Mouse (Mus musculus): ENCODE measurements around the gene Iqsec1. TPM values are rescaled to one million over a fixed set of nuclear protein-coding genes. Genes with fewer than 3 reads are reported as not detected.
A peak's percentile ranks its signal among the peaks of the same experiment; 100 is the strongest.
"Not testable (repeated sequence)": the region's sequence is repeated elsewhere in the genome, so short reads cannot be mapped to it uniquely, and the experiment has no call there.

The Iqsec1 gene
- polyA plus RNA-seq, 1 experiment from 2014 or later: 5.1 TPM

GRCm38 (mm10) chr6:90635081-90635480 is 353.4 kb downstream of the Iqsec1 start:
- WGBS: 44% methylated on average over 4 of the region's 4 CpGs
- H3K27ac ChIP-seq (replicated peaks): no peak overlapping the region
- no peaks in the 10 kb centered on the region for H3K27me3 ChIP-seq (ENCODE audit: control insufficient read depth, insufficient read depth, low read length)
- no peak overlapping the region for H3K4me2 ChIP-seq (replicated peaks; ENCODE audit: low read depth)
- no peak overlapping the region for H3K4me3 ChIP-seq (ENCODE audit: low read depth, low read length)
- no peaks in the 10 kb centered on the region for H3K36me3 ChIP-seq (ENCODE audit: control insufficient read depth, insufficient read depth, low read length)
- H3K4me1 ChIP-seq (replicated peaks; ENCODE audit: control insufficient read depth, insufficient read depth): no peaks in the 10 kb centered on the region
- ATAC-seq (ENCODE audit: low FRiP score, low TSS enrichment) (no peak), DNase-seq (ENCODE audit: low spot score) (no peak)
- no peak overlapping the region for H3K9ac ChIP-seq (ENCODE audit: low read length)
- no peak for TF ChIP-seq CTCF (IDR thresholded peaks at IDR 0.05; ENCODE audit: low read depth)
- TF ChIP-seq EP300 (optimal IDR thresholded peaks at IDR 0.05): no peak
- H3K9me3 ChIP-seq (ENCODE audit: control insufficient read depth, low read length): no peaks in the 10 kb centered on the region

GRCm38 (mm10) chr6:90632526-90632925 is 356.0 kb downstream of the Iqsec1 start:
- H3K4me2 ChIP-seq (replicated peaks; ENCODE audit: low read depth); H3K27me3 ChIP-seq (ENCODE audit: control insufficient read depth, insufficient read depth, low read length); DNase-seq (ENCODE audit: low spot score); H3K4me1 ChIP-seq (replicated peaks; ENCODE audit: control insufficient read depth, insufficient read depth); H3K27ac ChIP-seq (replicated peaks); H3K9ac ChIP-seq (ENCODE audit: low read length); ATAC-seq (ENCODE audit: low FRiP score, low TSS enrichment); H3K9me3 ChIP-seq (ENCODE audit: control insufficient read depth, low read length); H3K36me3 ChIP-seq (ENCODE audit: control insufficient read depth, insufficient read depth, low read length); H3K4me3 ChIP-seq (ENCODE audit: low read depth, low read length): not testable (repeated sequence)
- TF ChIP-seq CTCF (IDR thresholded peaks at IDR 0.05; ENCODE audit: low read depth): peak; percentile 62
- WGBS: 81% methylated on average over 3 of the region's 3 CpGs

GRCm38 (mm10) chr6:90630427-90630826 is 358.1 kb downstream of the Iqsec1 start:
- Histone ChIP-seq H3K27me3 (ENCODE audit: control insufficient read depth, insufficient read depth, low read length) (no peaks in the 10 kb centered on the region), H3K9ac (ENCODE audit: low read length) (no peak overlapping the region), H3K4me2 (replicated peaks; ENCODE audit: low read depth) (no peak overlapping the region), H3K36me3 (ENCODE audit: control insufficient read depth, insufficient read depth, low read length) (no peaks in the 10 kb centered on the region), H3K27ac (replicated peaks) (no peak overlapping the region), H3K4me3 (ENCODE audit: low read depth, low read length) (no peak overlapping the region), H3K9me3 (ENCODE audit: control insufficient read depth, low read length) (no peaks in the 10 kb centered on the region), H3K4me1 (replicated peaks; ENCODE audit: control insufficient read depth, insufficient read depth) (no peaks in the 10 kb centered on the region)
- TF ChIP-seq CTCF (IDR thresholded peaks at IDR 0.05; ENCODE audit: low read depth) (no peak), EP300 (optimal IDR thresholded peaks at IDR 0.05) (no peak)
- WGBS: 89% methylated on average over 7 of the region's 7 CpGs
- ATAC-seq (ENCODE audit: low FRiP score, low TSS enrichment) (no peak), DNase-seq (ENCODE audit: low spot score) (no peak)

DNA sequence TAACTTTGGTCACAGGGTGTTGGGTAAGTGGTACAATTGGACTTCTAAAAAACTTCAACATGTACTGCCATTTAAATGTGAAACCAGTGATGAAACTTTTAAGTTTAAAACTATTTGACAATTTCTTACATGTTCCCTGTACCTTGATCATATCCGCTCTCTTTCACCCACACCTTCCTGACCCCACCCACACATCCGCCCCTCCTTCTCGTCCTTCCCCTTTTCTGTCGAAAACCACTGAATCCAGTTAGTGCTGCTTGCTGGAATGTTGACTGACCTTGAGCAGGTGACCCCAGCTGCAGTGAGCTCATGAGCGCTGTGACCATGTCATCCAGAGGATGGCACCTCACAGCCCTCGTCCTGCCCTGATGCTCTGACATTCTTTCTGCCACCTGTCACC is 359.0 kb downstream of the Iqsec1 start:
- TF ChIP-seq EP300 (optimal IDR thresholded peaks at IDR 0.05) (no peak), CTCF (IDR thresholded peaks at IDR 0.05; ENCODE audit: low read depth) (no peak)
- Histone ChIP-seq H3K27me3 (ENCODE audit: control insufficient read depth, insufficient read depth, low read length) (no peaks in the 10 kb centered on the region), H3K9me3 (ENCODE audit: control insufficient read depth, low read length) (no peaks in the 10 kb centered on the region), H3K4me1 (replicated peaks; ENCODE audit: control insufficient read depth, insufficient read depth) (no peaks in the 10 kb centered on the region; the same call in 1 of the 2 replicates), H3K36me3 (ENCODE audit: control insufficient read depth, insufficient read depth, low read length) (no peaks in the 10 kb centered on the region), H3K4me2 (replicated peaks; ENCODE audit: low read depth) (no peak overlapping the region), H3K27ac (replicated peaks) (no peak overlapping the region), H3K4me3 (ENCODE audit: low read depth, low read length) (no peak overlapping the region), H3K9ac (ENCODE audit: low read length) (no peak overlapping the region)
- ATAC-seq (ENCODE audit: low FRiP score, low TSS enrichment) (no peak), DNase-seq (ENCODE audit: low spot score) (no peak)
- 82% methylated on average over 6 of the region's 6 CpGs for WGBS

GRCm38 (mm10) chr6:90627556-90627955 is 360.9 kb downstream of the Iqsec1 start:
- Histone ChIP-seq H3K4me3 (ENCODE audit: low read depth, low read length) (no peak overlapping the region), H3K36me3 (ENCODE audit: control insufficient read depth, insufficient read depth, low read length) (no peaks in the 10 kb centered on the region), H3K27me3 (ENCODE audit: control insufficient read depth, insufficient read depth, low read length) (no peaks in the 10 kb centered on the region), H3K9me3 (ENCODE audit: control insufficient read depth, low read length) (no peaks in the 10 kb centered on the region), H3K4me1 (replicated peaks; ENCODE audit: control insufficient read depth, insufficient read depth) (no peaks in the 10 kb centered on the region; the same call in 1 of the 2 replicates), H3K9ac (ENCODE audit: low read length) (no peak overlapping the region), H3K4me2 (replicated peaks; ENCODE audit: low read depth) (no peak overlapping the region), H3K27ac (replicated peaks) (no peak overlapping the region)
- ATAC-seq (ENCODE audit: low FRiP score, low TSS enrichment) (no peak), DNase-seq (ENCODE audit: low spot score) (no peak)
- TF ChIP-seq CTCF (IDR thresholded peaks at IDR 0.05; ENCODE audit: low read depth): no peak
- no peak for TF ChIP-seq EP300 (optimal IDR thresholded peaks at IDR 0.05)
- 90% methylated on average over 4 of the region's 4 CpGs for WGBS

GRCm38 (mm10) chr6:90625207-90625994 is 363.1 kb downstream of the Iqsec1 start:
- ATAC-seq (ENCODE audit: low FRiP score, low TSS enrichment) (no peak), DNase-seq (ENCODE audit: low spot score) (no peak)
- H3K27me3 ChIP-seq (ENCODE audit: control insufficient read depth, insufficient read depth, low read length): no peaks in the 10 kb centered on the region
- no peaks in the 10 kb centered on the region; the same call in 1 of the 2 replicates for H3K4me1 ChIP-seq (replicated peaks; ENCODE audit: control insufficient read depth, insufficient read depth)
- no peak overlapping the region for H3K9ac ChIP-seq (ENCODE audit: low read length)
- H3K27ac ChIP-seq (replicated peaks): no peak overlapping the region
- no peak overlapping the region for H3K4me2 ChIP-seq (replicated peaks; ENCODE audit: low read depth)
- H3K9me3 ChIP-seq (ENCODE audit: control insufficient read depth, low read length): no peaks in the 10 kb centered on the region
- no peak for TF ChIP-seq EP300 (optimal IDR thresholded peaks at IDR 0.05)
- peak; percentile 36 for TF ChIP-seq CTCF (IDR thresholded peaks at IDR 0.05; ENCODE audit: low read depth)
- 82% methylated on average over 7 of the region's 7 CpGs for WGBS
- H3K36me3 ChIP-seq (ENCODE audit: control insufficient read depth, insufficient read depth, low read length): no peaks in the 10 kb centered on the region
- H3K4me3 ChIP-seq (ENCODE audit: low read depth, low read length): no peak overlapping the region

Data from stomach, postnatal 0 days (tissue).